Comparison of ENCODE assay signal across 21 mouse cellular contexts in genomic region chr17:30241061-30241460, GRCm38 (mm10).
DNase-seq lines count a peak whose midpoint lies in the region; ATAC-seq and TF ChIP-seq lines count a peak whose summit lies in the region.
"Had no signal": no experiment of that assay in that cellular context is flagged by ENCODE, and none has a peak within 500 bp of the region (broad histone marks: within the 10 kb centered on the region; RNA-seq: fewer than 3 reads in every experiment).

No protein-coding gene starts in this region.

- DNase-seq in gastrocnemius, adult 2 months: no peak
- no peak for DNase-seq in gastrocnemius, postnatal 25 days
- peak; percentile 52 for DNase-seq in kidney, adult 2 months
- peak; percentile 36 for DNase-seq in cerebellum, adult 11 months
- DNase-seq in cerebellum, postnatal 25 days: peak; percentile 61 to 63
- no peak for DNase-seq in yolk sac, embryonic 10.5 days (ENCODE audit: low spot score)
- DNase-seq: adrenal gland, postnatal 25 days; kidney, postnatal 4 days; liver; lung, postnatal 4 days; right cerebral cortex, adult 18-20 months; right cerebral cortex, postnatal 4 days; thymus, postnatal 36 days had no signal

- peak overlapping the region; percentile 79 for H3K27ac ChIP-seq in gastrocnemius, adult 2 months
- no peak overlapping the region for H3K27ac ChIP-seq in kidney, adult 2 months (ENCODE audit: insufficient read depth, low read depth, low read length)
- H3K27ac ChIP-seq in kidney, embryonic 15.5 days: no peak overlapping the region
- H3K27ac ChIP-seq: embryonic facial prominence, embryonic 12.5 days; left cerebral cortex, adult 2 months; limb, embryonic 10.5 days; stomach, embryonic 15.5 days had no signal

- no peak overlapping the region for H3K9ac ChIP-seq in kidney, embryonic 15.5 days
- H3K9ac ChIP-seq: embryonic facial prominence, embryonic 12.5 days; forebrain, postnatal 0 days; neural tube, embryonic 15.5 days; stomach, embryonic 15.5 days had no signal

- no peak for TF ChIP-seq POLR2A in kidney, adult 2 months (IDR thresholded peaks at IDR 0.05; ENCODE audit: low read depth, low read length)

- H3K4me1 ChIP-seq in kidney, adult 2 months (ENCODE audit: control insufficient read depth, insufficient read depth, low read length): no peaks in the 10 kb centered on the region; the same call in 1 of the 2 replicates
- peaks cover 41% of the 10 kb centered on the region for H3K4me1 ChIP-seq in kidney, embryonic 15.5 days

- no peaks in the 10 kb centered on the region for H3K9me3 ChIP-seq in kidney, embryonic 15.5 days (replicated peaks)
- H3K9me3 ChIP-seq: embryonic facial prominence, embryonic 12.5 days; limb, embryonic 10.5 days; neural tube, embryonic 15.5 days; stomach, embryonic 15.5 days had no signal

- H3K4me3 ChIP-seq in gastrocnemius, adult 2 months: no peak overlapping the region
- H3K4me3 ChIP-seq in kidney, adult 2 months (ENCODE audit: insufficient read depth, low read depth, low read length): no peak overlapping the region
- H3K4me3 ChIP-seq in kidney, embryonic 15.5 days (replicated peaks): no peak overlapping the region
- H3K4me3 ChIP-seq: embryonic facial prominence, embryonic 12.5 days; left cerebral cortex, adult 2 months; limb, embryonic 10.5 days; neural tube, embryonic 15.5 days; stomach, embryonic 15.5 days had no signal

- TF ChIP-seq CTCF in gastrocnemius, adult 2 months (IDR thresholded peaks at IDR 0.05): no peak
- no peak for TF ChIP-seq CTCF in kidney, adult 2 months (conservative IDR thresholded peaks at IDR 0.05; ENCODE audit: insufficient read depth, insufficient read length, low read depth, low read length)

- intact Hi-C loops in gastrocnemius, adult 2 months (cut with DNase I): loop anchor here (5.0 kb wide), 1 partner anchor 39 kb away; no protein-coding TSS in a partner anchor

- H3K27me3 ChIP-seq in kidney, adult 2 months (replicated peaks; ENCODE audit: control insufficient read depth, insufficient read depth, low read length): no peaks in the 10 kb centered on the region
- H3K27me3 ChIP-seq in kidney, embryonic 15.5 days: peaks cover 19% of the 10 kb centered on the region
- H3K27me3 ChIP-seq: embryonic facial prominence, embryonic 12.5 days; neural tube, embryonic 15.5 days; stomach, embryonic 15.5 days had no signal

- no peak overlapping the region for H3K4me2 ChIP-seq in kidney, embryonic 15.5 days
- H3K4me2 ChIP-seq: embryonic facial prominence, embryonic 12.5 days; neural tube, embryonic 15.5 days; stomach, embryonic 15.5 days had no signal

- whole genome bisulfite sequencing in kidney, adult 2 months: 74% methylated on average over 6 of the region's 6 CpGs
- WGBS in kidney, embryonic 15.5 days: 77% methylated on average over 6 of the region's 6 CpGs

- no peaks in the 10 kb centered on the region for H3K36me3 ChIP-seq in kidney, adult 2 months (ENCODE audit: control insufficient read depth, insufficient read depth, low read length)
- no peaks in the 10 kb centered on the region for H3K36me3 ChIP-seq in kidney, embryonic 15.5 days
- H3K36me3 ChIP-seq: embryonic facial prominence, embryonic 12.5 days; limb, embryonic 10.5 days; neural tube, embryonic 15.5 days; stomach, embryonic 15.5 days had no signal

- ATAC-seq in kidney, embryonic 15.5 days (replicated peaks; ENCODE audit: low FRiP score): no peak
- ATAC-seq: inflammation-experienced regulatory T-cells, adult 6 months had no signal

Comparison
In these comparisons a context has a peak if more than half of its experiments do, and no peak if none do; other contexts are left out.
1. DNase-seq: peak in kidney, adult 2 months (single experiment), cerebellum, adult 11 months (single experiment) and cerebellum, postnatal 25 days (2 of 2); none in gastrocnemius, adult 2 months (single experiment), gastrocnemius, postnatal 25 days (single experiment) and yolk sac, embryonic 10.5 days (single experiment).